Mouse (Mus musculus) c-Kit-negative CD71-positive TER-119-positive erythroid progenitor cells, embryonic 14.5 days (primary cell): Measurements from ENCODE around the gene Il11ra2.
"Not testable (repeated sequence)": the region's sequence is repeated elsewhere in the genome, so short reads cannot be mapped to it uniquely, and the experiment has no call there.

Source experiments
- DNase-seq: peaks from one replicate; pipeline ENCODE4 v3.0.0-alpha.2; 2013; ENCODE audit warnings: low read depth, low spot score

The Il11ra2 gene

GRCm38 (mm10) chr4:42661793-42662192 is at the start of gene Il11ra2:
Gene Il11ra2, minus strand, starts transcription at chr4:42661893.
- not testable (repeated sequence) for DNase-seq

DNA sequence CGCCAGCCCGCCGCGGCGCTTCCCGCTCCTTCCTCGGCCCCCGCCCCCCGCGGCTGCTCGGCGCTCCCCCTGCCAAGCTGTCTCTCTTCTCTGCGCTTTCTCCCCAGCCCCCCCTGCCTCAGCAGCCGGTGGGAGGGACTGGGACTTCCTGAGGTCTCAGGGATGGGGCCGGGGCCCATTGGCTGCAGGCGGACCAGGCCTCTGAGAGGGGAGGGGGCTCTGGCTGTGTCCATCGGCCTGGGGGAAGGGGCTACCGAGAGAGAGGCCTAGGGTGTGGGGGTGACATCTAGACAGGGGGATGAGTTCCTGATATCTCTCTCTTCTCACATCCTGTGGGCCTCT is 20.5 kb upstream of the Il11ra2 start:
- DNase-seq, result not testable (repeated sequence)

GRCm38 (mm10) chr4:42681473-42682182 is 19.9 kb upstream of the Il11ra2 start:
- DNase-seq, result not testable (repeated sequence)

- not testable (repeated sequence) for DNase-seq
Observed at GRCm38 (mm10) chr4:42680374-42681356, 19.0 kb upstream of the Il11ra2 start.

DNA sequence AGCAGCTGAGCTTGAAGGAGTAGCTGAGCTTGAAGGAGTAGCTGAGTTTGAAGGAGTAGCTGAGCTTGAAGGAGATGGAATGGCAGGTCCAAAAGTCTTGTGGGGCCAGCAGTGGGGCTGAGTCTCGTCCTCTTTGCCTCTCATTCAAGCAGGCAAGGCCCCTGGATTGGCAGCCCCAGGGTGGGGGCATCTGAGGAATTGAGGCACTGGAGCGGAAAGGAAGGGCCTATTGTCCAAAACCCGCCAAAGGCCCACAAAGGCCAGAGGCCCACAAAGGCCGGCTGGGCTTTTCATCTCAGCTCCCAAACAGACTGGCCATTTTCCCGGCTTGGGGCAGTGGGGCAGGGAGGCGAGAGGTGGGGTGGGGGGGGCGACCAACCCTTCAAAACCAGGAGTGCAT is 17.7 kb upstream of the Il11ra2 start:
- not testable (repeated sequence) for DNase-seq

DNA sequence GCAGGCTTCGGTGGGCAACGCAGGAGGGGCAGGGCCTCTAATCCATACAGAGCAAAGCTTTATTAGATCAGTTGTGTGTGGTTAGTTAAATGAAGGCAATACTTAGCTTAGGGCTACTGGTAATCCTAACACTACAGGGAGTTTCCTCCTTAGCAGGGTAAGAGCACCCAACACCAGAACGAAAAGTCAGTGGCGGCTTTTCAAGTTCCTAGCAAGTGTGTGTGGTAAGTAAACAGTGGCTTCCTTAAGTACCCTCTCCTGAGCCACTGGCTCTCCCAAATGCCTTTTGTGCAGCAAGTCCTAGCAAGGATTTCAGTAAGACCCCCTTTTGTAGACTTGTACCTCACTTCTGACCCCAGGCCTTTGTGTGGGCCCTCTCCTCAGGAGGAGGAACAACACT is 13.7 kb upstream of the Il11ra2 start:
- DNase-seq, result not testable (repeated sequence)

GRCm38 (mm10) chr4:42654951-42655350 is 6.7 kb downstream of the Il11ra2 start, which contains the start of gene Ccl27b:
Gene Ccl27b, plus strand, starts transcription at chr4:42655251.
- not testable (repeated sequence) for DNase-seq

- DNase-seq, result not testable (repeated sequence)
Observed at GRCm38 (mm10) chr4:42629419-42629818, 32.3 kb downstream of the Il11ra2 start, which contains the start of gene Gm2564. Gene Gm2564, plus strand, starts transcription at chr4:42629719.

- not testable (repeated sequence) for DNase-seq
Observed at GRCm38 (mm10) chr4:42611895-42612294, 49.8 kb downstream of the Il11ra2 start, which contains the start of gene Gm10591. Gene Gm10591, plus strand, starts transcription at chr4:42612195.
